In genomic region chr7:44602443-44602842, GRCm38 (mm10) we compare ENCODE assay signal across 9 mouse cellular contexts. TPM values are rescaled to one million over a fixed set of nuclear protein-coding genes. Genes with fewer than 3 reads are reported as not detected.
A peak's percentile ranks its signal among the peaks of the same experiment; 100 is the strongest.
DNase-seq lines count a peak whose midpoint lies in the region; ATAC-seq lines count a peak whose summit lies in the region.
"Had no signal": no experiment of that assay in that cellular context is flagged by ENCODE, and none has a peak within 500 bp of the region (broad histone marks: within the 10 kb centered on the region; RNA-seq: fewer than 3 reads in every experiment).

No protein-coding gene starts in this region.

- H3K27ac ChIP-seq in midbrain, embryonic 11.5 days (ENCODE audit: low read depth, low read length): no peak overlapping the region
- H3K27ac ChIP-seq in midbrain, embryonic 15.5 days: no peak overlapping the region
- H3K27ac ChIP-seq: liver, embryonic 15.5 days had no signal

- H3K9me3 ChIP-seq in midbrain, embryonic 11.5 days (ENCODE audit: control insufficient read depth, low read length): no peaks in the 10 kb centered on the region
- H3K9me3 ChIP-seq in midbrain, embryonic 15.5 days: no peaks in the 10 kb centered on the region
- H3K9me3 ChIP-seq: liver, embryonic 15.5 days had no signal

- peak overlapping the region; percentile 3; the same call in 1 of the 2 replicates for H3K4me2 ChIP-seq in midbrain, embryonic 11.5 days
- H3K4me2 ChIP-seq in midbrain, embryonic 15.5 days: no peak overlapping the region
- H3K4me2 ChIP-seq: liver, embryonic 15.5 days had no signal

- no peak overlapping the region; the same call in 1 of the 2 replicates for H3K9ac ChIP-seq in midbrain, embryonic 11.5 days (ENCODE audit: low read length)
- H3K9ac ChIP-seq in midbrain, embryonic 15.5 days: no peak overlapping the region
- H3K9ac ChIP-seq: liver, embryonic 15.5 days had no signal

- H3K36me3 ChIP-seq in midbrain, embryonic 11.5 days (ENCODE audit: control insufficient read depth, insufficient read depth, low read length): no peaks in the 10 kb centered on the region
- no peaks in the 10 kb centered on the region for H3K36me3 ChIP-seq in midbrain, embryonic 15.5 days (replicated peaks)
- H3K36me3 ChIP-seq: liver, embryonic 15.5 days had no signal

- intact Hi-C loops in left cerebral cortex, postnatal 14 days (cut with DNase I): no loop called here

- WGBS in midbrain, embryonic 11.5 days: 14% methylated on average over 11 of the region's 11 CpGs
- 11% methylated on average over 11 of the region's 11 CpGs for WGBS in midbrain, embryonic 15.5 days

- peaks cover 26% of the 10 kb centered on the region for H3K27me3 ChIP-seq in midbrain, embryonic 11.5 days (ENCODE audit: control insufficient read depth, insufficient read depth, low read length)
- H3K27me3 ChIP-seq in midbrain, embryonic 15.5 days (replicated peaks): peaks cover 32% of the 10 kb centered on the region

- peak; percentile 33 for ATAC-seq in midbrain, embryonic 11.5 days (ENCODE audit: low FRiP score)
- ATAC-seq in midbrain, embryonic 15.5 days (replicated peaks): no peak
- ATAC-seq in granulocyte monocyte progenitor cell, adult 5-6 weeks (replicated peaks; ENCODE audit: poor library complexity, severe bottlenecking): no peak

- no peak overlapping the region for H3K4me3 ChIP-seq in midbrain, embryonic 11.5 days (ENCODE audit: low read depth, low read length)
- no peak overlapping the region for H3K4me3 ChIP-seq in midbrain, embryonic 15.5 days
- H3K4me3 ChIP-seq: liver, embryonic 15.5 days had no signal

- peak; percentile 87 for DNase-seq in midbrain, embryonic 11.5 days (ENCODE audit: low spot score, missing footprints)
- DNase-seq in frontal cortex, postnatal 14 days (ENCODE audit: low spot score in 2 of 2): peak; percentile 48 to 54
- peak; percentile 78 to 80 for DNase-seq in left cerebral cortex, postnatal 14 days (ENCODE audit: low spot score in 2 of 2)
- DNase-seq in right cerebral cortex, postnatal 25 days: peak; percentile 72
- no peak for DNase-seq in lung, adult 18-20 months
- no peak for DNase-seq in B cell, adult 2 months

- H3K4me1 ChIP-seq in midbrain, embryonic 11.5 days (ENCODE audit: control insufficient read depth, insufficient read depth, low read length): peaks cover 26% of the 10 kb centered on the region
- peaks cover 23% of the 10 kb centered on the region for H3K4me1 ChIP-seq in midbrain, embryonic 15.5 days
- H3K4me1 ChIP-seq: liver, embryonic 15.5 days had no signal

RNA-seq across cellular contexts. Expression of gene Kcnc3, which starts 12.0 kb away (rescaled TPM):
- polyA plus RNA-seq in midbrain, embryonic 11.5 days (2014; fragmentation: Nextera tagmentation; extraction: Ambion mirVana): 0.86 and 1.3 TPM in 2 replicates
- polyA plus RNA-seq in midbrain, embryonic 15.5 days (2015; fragmentation: Nextera tagmentation; extraction: Ambion mirVana): 5.8 and 8.0 TPM in 2 replicates
- total RNA-seq in left cerebral cortex, postnatal 14 days (2021): 10 to 100 TPM; 74.2 to 75.5 TPM
- 0.36 and 0.92 TPM in 2 replicates for total RNA-seq in granulocyte monocyte progenitor cell, adult 5-6 weeks (2014; fragmentation: Nextera tagmentation)
- 0.05 TPM in 1 of 2 replicates, not detected in the other for total RNA-seq in granulocyte monocyte progenitor cell, adult 5-6 weeks (2017)

RNA-seq across cellular contexts. Expression of gene Napsa, which starts 30.3 kb away (rescaled TPM):
- 0.21 and 0.33 TPM in 2 replicates for polyA plus RNA-seq in midbrain, embryonic 11.5 days (2014; fragmentation: Nextera tagmentation; extraction: Ambion mirVana)
- 1.1 and 1.4 TPM in 2 replicates for polyA plus RNA-seq in midbrain, embryonic 15.5 days (2015; fragmentation: Nextera tagmentation; extraction: Ambion mirVana)
- total RNA-seq in left cerebral cortex, postnatal 14 days (2021): not detected
- 258 and 328 TPM in 2 replicates for total RNA-seq in granulocyte monocyte progenitor cell, adult 5-6 weeks (2014; fragmentation: Nextera tagmentation)
- 107 and 112 TPM in 2 replicates for total RNA-seq in granulocyte monocyte progenitor cell, adult 5-6 weeks (2017)

RNA-seq across cellular contexts. Expression of gene Nr1h2, which starts 48.7 kb away (rescaled TPM):
- 63.8 and 69.6 TPM in 2 replicates for polyA plus RNA-seq in midbrain, embryonic 11.5 days (2014; fragmentation: Nextera tagmentation; extraction: Ambion mirVana)
- 61.1 and 66.6 TPM in 2 replicates for polyA plus RNA-seq in midbrain, embryonic 15.5 days (2015; fragmentation: Nextera tagmentation; extraction: Ambion mirVana)
- 10 to 100 TPM; 51.0 to 60.7 TPM for total RNA-seq in left cerebral cortex, postnatal 14 days (2021)
- 56.8 and 63.3 TPM in 2 replicates for total RNA-seq in granulocyte monocyte progenitor cell, adult 5-6 weeks (2014; fragmentation: Nextera tagmentation)
- total RNA-seq in granulocyte monocyte progenitor cell, adult 5-6 weeks (2017): 21.5 and 34.6 TPM in 2 replicates

RNA-seq across cellular contexts. Expression of gene Pold1, which starts 53.8 kb away (rescaled TPM):
- 51.8 and 58.5 TPM in 2 replicates for polyA plus RNA-seq in midbrain, embryonic 11.5 days (2014; fragmentation: Nextera tagmentation; extraction: Ambion mirVana)
- 23.8 and 25.3 TPM in 2 replicates for polyA plus RNA-seq in midbrain, embryonic 15.5 days (2015; fragmentation: Nextera tagmentation; extraction: Ambion mirVana)
- total RNA-seq in left cerebral cortex, postnatal 14 days (2021): 1 to 10 TPM; 4.2 to 7.0 TPM
- 102 and 131 TPM in 2 replicates for total RNA-seq in granulocyte monocyte progenitor cell, adult 5-6 weeks (2014; fragmentation: Nextera tagmentation)
- 63.4 and 70.2 TPM in 2 replicates for total RNA-seq in granulocyte monocyte progenitor cell, adult 5-6 weeks (2017)

Comparison
In these comparisons a context has a peak if more than half of its experiments do, and no peak if none do; other contexts are left out.
1. DNase-seq: peak in midbrain, embryonic 11.5 days (single experiment), frontal cortex, postnatal 14 days (2 of 2), left cerebral cortex, postnatal 14 days (2 of 2) and right cerebral cortex, postnatal 25 days (single experiment); none in lung, adult 18-20 months (0 of 2) and B cell, adult 2 months (0 of 2).
2. RNA of gene Kcnc3, which starts 12.0 kb away (total RNA-seq): 74.2 to 75.5 TPM in left cerebral cortex, postnatal 14 days; 0.05 to 0.92 TPM in granulocyte monocyte progenitor cell, adult 5-6 weeks; every median in the first group is over 10 times any median in the second.
3. RNA of gene Napsa, which starts 30.3 kb away (total RNA-seq): 107 to 328 TPM in granulocyte monocyte progenitor cell, adult 5-6 weeks; not detected in left cerebral cortex, postnatal 14 days; every median in the first group is over 10 times any median in the second.